Mouse (Mus musculus) stomach, postnatal 0 days (tissue): ENCODE measurements at regions not wholly inside any gene's neighbourhood (a gene's known extent, or its start where the extent isn't known, plus 50 kb on each side); places are given as distances from the start of the nearest gene placed in this dataset.

Experiments
- ATAC-seq: fragments of 200-750 bp; cut with Nextera tagmentation; 2 replicates; pipeline ENCODE4 v1.8.0; 2017; ENCODE audit not compliant: low FRiP score, low TSS enrichment
- DNase-seq: peaks from one replicate; pipeline ENCODE4 v3.0.0-alpha.2; 2016; ENCODE audit warnings: low spot score
- H3K27ac ChIP-seq: fragments of 300-500 bp; sonication (generic); replicated peaks from 2 replicates; pipeline ENCODE4 v1.5.1; 2014; ENCODE audit warnings: mild to moderate bottlenecking, control low read depth
- H3K27me3 ChIP-seq: fragments of 300-500 bp; sonication (generic); 2 replicates; pipeline ENCODE4 v1.6.1; 2014; ENCODE audit warnings: low read length; ENCODE audit not compliant: control insufficient read depth, insufficient read depth
- H3K36me3 ChIP-seq: fragments of 300-500 bp; sonication (generic); 2 replicates; pipeline ENCODE4 v1.6.1; 2014; ENCODE audit warnings: low read length, mixed read lengths; ENCODE audit not compliant: control insufficient read depth, insufficient read depth
- H3K4me1 ChIP-seq: fragments of 300-500 bp; sonication (generic); replicated peaks from 2 replicates; pipeline ENCODE4 v1.6.1; 2014; ENCODE audit warnings: antibody characterized with exemption; ENCODE audit not compliant: control insufficient read depth, insufficient read depth
- H3K4me2 ChIP-seq: fragments of 300-500 bp; sonication (generic); replicated peaks from 2 replicates; pipeline ENCODE4 v1.6.1; 2014; ENCODE audit warnings: low read depth, mild to moderate bottlenecking, control low read depth, moderate library complexity
- H3K4me3 ChIP-seq: fragments of 300-500 bp; sonication (generic); 2 replicates; pipeline ENCODE4 v1.5.1; 2014; ENCODE audit warnings: low read depth, low read length, control low read depth
- H3K9ac ChIP-seq: fragments of 300-500 bp; sonication (generic); 2 replicates; pipeline ENCODE4 v1.6.1; 2014; ENCODE audit warnings: mild to moderate bottlenecking, low read length, control low read depth, mixed read lengths
- H3K9me3 ChIP-seq: fragments of 300-500 bp; sonication (generic); 2 replicates; pipeline ENCODE4 v1.6.1; 2016; ENCODE audit warnings: low read length; ENCODE audit not compliant: control insufficient read depth
- CTCF ChIP-seq: IDR thresholded peaks from 2 replicates; pipeline ENCODE4 v1.5.1; 2016; ENCODE audit warnings: antibody characterized with exemption, low read depth, mild to moderate bottlenecking, moderate library complexity
- EP300 ChIP-seq: optimal IDR thresholded peaks from 2 replicates; pipeline ENCODE3; 2016; ENCODE audit warnings: antibody characterized with exemption
- WGBS: fragments of 180-500 bp; shearing (Covaris S2); extraction: QIAGEN DNeasy Blood & Tissue Kit; methylation state at CpG from one replicate; pipeline ENCODE4 v1.1.7; 2014; 5-methylcytosine and 5-hydroxymethylcytosine counted together

GRCm38 (mm10) chr4:150715051-150715450, 63.1 kb upstream of the Slc45a1 start:
- Histone ChIP-seq H3K4me1 (no peaks in the 10 kb centered on the region), H3K27ac (no peak overlapping the region), H3K9ac (no peak overlapping the region), H3K27me3 (no peaks in the 10 kb centered on the region), H3K36me3 (no peaks in the 10 kb centered on the region), H3K9me3 (no peaks in the 10 kb centered on the region), H3K4me2 (no peak overlapping the region), H3K4me3 (no peak overlapping the region)
- ATAC-seq (no peak), DNase-seq (no peak)
- WGBS = 66% methylated on average over 2 of the region's 2 CpGs
- TF ChIP-seq CTCF (no peak), EP300 (no peak)

DNA sequence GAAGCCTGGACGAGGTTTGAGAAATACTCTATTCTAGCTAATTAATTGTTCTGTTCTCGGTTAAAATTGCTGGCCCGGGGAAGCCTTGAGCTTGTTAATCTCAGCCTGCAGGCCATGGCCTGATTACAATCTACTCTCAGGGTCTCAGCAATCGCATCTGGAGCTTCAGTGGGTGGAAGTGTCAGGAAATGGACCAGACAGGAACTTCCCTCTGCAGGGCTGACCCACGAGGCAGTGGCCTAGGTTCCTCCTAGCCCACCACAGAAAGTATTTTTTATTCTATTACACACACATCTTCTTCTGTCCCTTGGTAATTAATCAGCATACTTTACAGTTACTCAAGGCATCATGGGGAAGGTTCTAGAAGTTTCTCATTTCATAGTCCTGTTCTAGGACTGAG, 61.3 kb upstream of the Slc45a1 start:
- Histone ChIP-seq H3K27ac (0 out of 2 replicates have a peak overlapping the region, but pooled peaks have one; percentile 40), H3K4me1 (0 out of 2 replicates have a peak, but pooled peaks cover under 1% of the 10 kb centered on the region)

DNA sequence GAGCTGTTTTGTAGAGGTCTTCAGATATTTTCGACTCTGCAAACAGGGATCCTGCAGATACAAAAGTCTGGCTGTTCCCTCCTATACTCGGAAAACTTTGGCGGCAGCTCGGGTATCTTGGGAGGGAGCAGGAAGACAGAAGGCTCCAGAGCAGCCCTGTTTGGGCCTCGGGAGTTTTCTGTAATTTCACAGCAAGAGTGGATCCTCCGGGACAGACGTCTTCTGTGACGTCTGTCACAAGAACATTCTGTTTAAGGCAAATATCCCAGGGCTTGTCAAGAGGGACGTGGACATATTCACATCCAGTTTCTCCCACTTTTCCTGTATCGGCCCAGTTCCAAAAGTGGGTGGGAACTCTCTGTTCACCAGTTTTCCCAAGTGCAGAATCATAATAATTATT, 60.9 kb upstream of the Slc45a1 start:
- Histone ChIP-seq H3K4me1 (peaks cover 3% of the 10 kb centered on the region; the same call in 1 of the 2 replicates), H3K4me3 (no peak overlapping the region), H3K4me2 (no peak overlapping the region), H3K9ac (no peak overlapping the region), H3K27me3 (no peaks in the 10 kb centered on the region), H3K36me3 (no peaks in the 10 kb centered on the region), H3K9me3 (no peaks in the 10 kb centered on the region), H3K27ac (peak overlapping the region; percentile 50; the same call in 1 of the 2 replicates)
- ATAC-seq (no peak), DNase-seq (no peak)
- WGBS = 45% methylated on average over 10 of the region's 10 CpGs
- no peak for TF ChIP-seq EP300

More for the DNA sequence above, 61.3 kb upstream of the Slc45a1 start:
- WGBS = 46% methylated on average over 5 of the region's 5 CpGs
- Histone ChIP-seq H3K9ac (no peak overlapping the region), H3K36me3 (no peaks in the 10 kb centered on the region), H3K9me3 (no peaks in the 10 kb centered on the region), H3K4me2 (no peak overlapping the region), H3K4me3 (no peak overlapping the region), H3K27me3 (no peaks in the 10 kb centered on the region)
- no peak for DNase-seq
- no peak for TF ChIP-seq EP300
- no peak for TF ChIP-seq CTCF
- no peak for ATAC-seq

DNA sequence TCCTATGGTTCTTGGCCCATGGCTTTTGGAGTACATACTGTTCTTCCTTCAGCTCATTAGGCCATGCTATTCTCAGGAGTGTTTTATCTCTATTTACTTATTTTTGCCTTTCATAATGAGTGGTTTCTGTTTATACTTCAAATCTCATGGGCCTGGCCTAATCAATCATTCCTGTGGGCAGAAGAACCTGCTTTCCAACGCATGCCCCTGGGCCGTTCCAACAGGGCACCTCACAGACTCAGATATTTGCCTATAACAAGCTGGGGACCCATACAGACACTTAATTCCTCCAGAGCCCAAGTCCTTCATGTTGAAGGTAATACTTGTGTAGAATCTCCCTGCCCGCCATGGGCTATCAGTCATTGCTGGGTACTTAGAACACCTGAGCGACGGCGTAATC, 59.7 kb upstream of the Slc45a1 start:
- DNase-seq (peak; percentile 80), ATAC-seq (peak; percentile 61)
- 71% methylated on average over 6 of the region's 6 CpGs for WGBS
- H3K27me3 ChIP-seq = no peaks in the 10 kb centered on the region
- no peaks in the 10 kb centered on the region for H3K36me3 ChIP-seq
- no peak overlapping the region for H3K4me2 ChIP-seq
- no peaks in the 10 kb centered on the region for H3K9me3 ChIP-seq
- H3K4me3 ChIP-seq = no peak overlapping the region
- no peak overlapping the region for H3K9ac ChIP-seq
- no peak overlapping the region; the same call in 1 of the 2 replicates for H3K27ac ChIP-seq
- H3K4me1 ChIP-seq = peaks cover 10% of the 10 kb centered on the region
- TF ChIP-seq EP300 (no peak), CTCF (no peak)

- Histone ChIP-seq H3K27ac (peak overlapping the region; percentile 40; the same call in 1 of the 2 replicates), H3K4me2 (no peak overlapping the region), H3K9ac (no peak overlapping the region), H3K9me3 (no peaks in the 10 kb centered on the region), H3K4me1 (peaks cover 10% of the 10 kb centered on the region), H3K36me3 (no peaks in the 10 kb centered on the region), H3K27me3 (no peaks in the 10 kb centered on the region), H3K4me3 (no peak overlapping the region)
- TF ChIP-seq CTCF = 0 out of 2 replicates have a peak, but pooled peaks have one; percentile 4
- no peak for TF ChIP-seq EP300
- ATAC-seq (no peak), DNase-seq (no peak)
- 40% methylated on average over 11 of the region's 11 CpGs for WGBS
Measured at GRCm38 (mm10) chr4:150709391-150710130, 57.6 kb upstream of the Slc45a1 start.

DNA sequence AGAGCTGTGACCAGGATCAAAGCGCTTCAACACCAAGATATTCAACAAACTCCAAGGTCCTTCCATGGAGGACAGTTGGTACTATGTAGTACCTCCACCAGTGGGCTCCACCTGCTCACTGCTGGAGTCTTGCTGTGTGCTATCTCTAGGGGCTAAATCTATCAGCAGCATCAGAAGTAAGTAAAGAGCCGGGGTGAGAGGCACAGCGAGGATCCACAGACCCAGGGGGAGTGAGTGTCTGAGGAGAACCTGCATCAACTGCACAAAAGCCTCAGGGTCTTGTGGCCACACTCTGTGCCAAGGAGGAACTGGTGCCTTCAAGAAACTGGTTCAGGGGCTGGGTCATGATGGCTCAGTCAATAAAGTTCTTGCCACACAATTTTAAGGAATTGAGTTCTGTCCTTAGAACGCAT, 56.6 kb upstream of the Slc45a1 start:
- TF ChIP-seq EP300 (no peak), CTCF (peak; percentile 84)
- Histone ChIP-seq H3K4me2 (no peak overlapping the region), H3K36me3 (no peaks in the 10 kb centered on the region), H3K9me3 (no peaks in the 10 kb centered on the region), H3K9ac (no peak overlapping the region), H3K27ac (0 out of 2 replicates have a peak overlapping the region, but pooled peaks have one; percentile 18), H3K27me3 (no peaks in the 10 kb centered on the region), H3K4me3 (no peak overlapping the region), H3K4me1 (peaks cover 10% of the 10 kb centered on the region)
- ATAC-seq (peak; percentile 13; the same call in 1 of the 2 replicates), DNase-seq (no peak)
- 78% methylated on average over 4 of the region's 4 CpGs for WGBS
